Mouse (Mus musculus) left cerebral cortex, postnatal 36 days (tissue): ENCODE measurements around the gene Cd22. TPM values are rescaled to one million over a fixed set of nuclear protein-coding genes. Genes with fewer than 3 reads are reported as not detected.
"Not testable (repeated sequence)": the region's sequence is repeated elsewhere in the genome, so short reads cannot be mapped to it uniquely, and the experiment has no call there.

ENCODE experiments used
- DNase-seq, 2 experiments: peaks; one replicate each; pipeline ENCODE4 v3.0.0; 2021 to 2022; ENCODE audit warnings: low spot score in 2 of 2, mixed read lengths in 1 of 2
- intact Hi-C: fragments of 180-260 bp; cut with DNase I; formaldehyde crosslinking; loops from one replicate; pipeline ENCODE4 v1.15.1; 2025
- total RNA-seq, 2 experiments: library from RNA; stranded (reverse); gene quantifications; 2 replicates each; pipeline ENCODE4 v1.2.3; 2021

Cd22 gene
- total RNA-seq, 2 experiments from 2014 or later = not detected

DNA sequence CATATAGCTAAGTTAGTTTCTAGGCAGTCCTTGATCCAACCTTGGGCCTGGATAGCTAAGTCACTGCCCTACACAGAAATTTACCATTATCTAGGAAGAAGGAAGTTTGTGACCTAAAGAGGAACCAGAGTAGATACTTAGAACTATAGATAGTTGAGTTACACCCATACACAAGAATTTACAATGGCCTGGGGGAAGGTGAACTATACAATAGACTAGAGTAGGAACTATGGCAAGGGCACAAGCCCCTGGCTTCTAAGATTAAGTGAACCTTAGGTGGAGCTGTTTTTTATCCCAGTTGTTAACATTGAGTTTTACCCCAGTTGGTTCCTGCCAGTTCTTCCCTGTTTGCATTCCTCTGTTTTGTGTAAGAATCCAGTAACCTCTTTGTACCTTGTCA, 51.3 kb downstream of the Cd22 start:
- intact Hi-C loops, DNase-seq: not testable (repeated sequence)

DNA sequence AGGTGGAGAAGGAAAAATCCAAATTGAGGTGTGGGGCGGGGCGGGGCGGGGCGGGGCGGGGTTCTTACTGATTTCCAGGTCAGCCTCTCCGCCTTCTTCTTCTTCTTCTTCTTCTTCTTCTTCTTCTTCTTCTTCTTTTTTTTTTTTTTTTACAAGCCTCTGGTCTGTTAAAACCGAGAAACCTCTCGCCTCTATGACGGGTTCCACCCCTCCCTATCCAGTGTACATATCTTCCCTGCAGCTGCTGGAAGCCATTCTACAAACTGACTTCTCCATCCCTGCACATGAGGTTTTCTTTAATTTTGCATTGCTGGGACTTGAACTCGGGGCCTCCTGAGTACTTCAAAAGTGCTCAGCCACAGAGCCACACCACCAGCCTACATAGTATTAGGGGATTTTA, 53.5 kb downstream of the Cd22 start:
- DNase-seq = no peak
- intact Hi-C loops = no loop called here

- intact Hi-C loops = no loop called here
- DNase-seq = no peak
These were observed 55.8 kb downstream of the Cd22 start for GRCm38 (mm10) chr7:30824306-30824705.

- intact Hi-C loops = no loop called here
- no peak for DNase-seq
These were observed 56.5 kb downstream of the Cd22 start, which contains the start of gene Ffar2 for GRCm38 (mm10) chr7:30823675-30824074. Gene Ffar2, minus strand, starts transcription at chr7:30823775.

DNA sequence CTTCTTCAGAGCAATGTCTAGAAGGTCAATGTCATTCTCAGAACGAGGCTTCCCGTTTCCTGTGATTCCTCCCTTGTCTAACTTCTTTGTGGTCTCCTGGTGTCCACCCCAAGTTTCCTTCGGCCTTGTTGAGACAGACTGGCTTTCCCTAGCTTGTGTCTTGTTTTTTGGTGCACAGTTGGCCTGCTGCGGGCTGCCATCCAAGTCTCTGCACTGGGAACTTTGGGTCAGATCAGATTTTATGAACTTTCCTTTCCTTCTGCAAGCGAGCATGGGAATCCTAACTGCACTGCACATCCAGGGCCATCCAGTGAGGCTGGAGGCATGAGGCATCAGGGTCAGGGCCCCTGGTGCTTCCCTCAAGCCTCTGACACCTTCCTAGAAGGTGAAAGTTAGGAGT, 58.6 kb downstream of the Cd22 start:
- intact Hi-C loops = no loop called here
- DNase-seq = no peak

- intact Hi-C loops = no loop called here
- no peak for DNase-seq
These were observed 59.2 kb downstream of the Cd22 start for GRCm38 (mm10) chr7:30820854-30821445.

DNA sequence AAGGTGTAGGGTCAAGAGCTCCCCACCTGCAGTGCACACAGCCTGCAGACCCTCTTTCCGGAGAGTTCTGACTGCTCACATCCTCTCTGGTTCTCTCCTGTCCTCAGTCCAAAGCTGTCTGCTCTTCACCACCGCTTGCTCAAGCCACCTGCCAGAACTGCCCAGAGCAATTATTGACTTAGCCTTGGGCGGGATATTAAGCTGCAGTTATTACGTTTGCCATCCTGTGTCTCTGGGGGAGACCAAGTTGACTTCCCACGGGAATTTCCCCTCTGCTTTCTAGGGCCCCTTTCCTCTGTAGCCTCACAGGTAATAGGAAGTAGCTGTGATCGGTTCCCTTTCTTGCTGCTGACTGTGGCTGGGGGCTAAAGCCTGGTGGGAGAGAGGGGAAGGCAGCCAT, 60.0 kb downstream of the Cd22 start:
- no peak for DNase-seq
- intact Hi-C loops = no loop called here

Other genes starting within 250 kb of the Cd22 start
- not detected for gene Etv2, start 244.5 kb downstream of the Cd22 start, total RNA-seq
- 10 to 100 TPM; 67.4 to 74.4 TPM for gene Rbm42, start 230.0 kb downstream of the Cd22 start, total RNA-seq
- gene Haus5, start 215.3 kb downstream of the Cd22 start, total RNA-seq = 1 to 10 TPM; 4.0 to 5.7 TPM
- gene Pmis2, start 208.7 kb downstream of the Cd22 start, total RNA-seq = not detected
- not detected for gene 2200002J24Rik, start 181.4 kb downstream of the Cd22 start, total RNA-seq
- under 1 TPM; 0.23 to 0.47 TPM for gene Atp4a, start 168.1 kb downstream of the Cd22 start, total RNA-seq
- 100 to 1,000 TPM; 114 to 115 TPM for gene Tmem147, start 150.8 kb downstream of the Cd22 start, total RNA-seq
- gene Gapdhs, start 136.7 kb downstream of the Cd22 start, total RNA-seq = under 1 TPM in 1 of 2 experiments, not detected in 1; 0.35 TPM
- 1 to 10 TPM; 5.5 to 7.9 TPM for gene Sbsn, start 128.9 kb downstream of the Cd22 start, total RNA-seq
- 1 to 10 TPM; 2.6 to 3.6 TPM for gene Dmkn, start 116.6 kb downstream of the Cd22 start, total RNA-seq
- not detected for gene Krtdap, start 92.4 kb downstream of the Cd22 start, total RNA-seq
- gene Ffar2, start 56.6 kb downstream of the Cd22 start, total RNA-seq = not detected
- not detected for gene Ffar3, start 24.2 kb downstream of the Cd22 start, total RNA-seq
- gene Ffar1, start 18.8 kb downstream of the Cd22 start, total RNA-seq = not detected
- 100 to 1,000 TPM; 137 to 247 TPM for gene Mag, start 34.5 kb upstream of the Cd22 start, total RNA-seq
- gene Hamp2, start 44.3 kb upstream of the Cd22 start, total RNA-seq = not detected
- not detected for gene Hamp, start 63.7 kb upstream of the Cd22 start, total RNA-seq
- 100 to 1,000 TPM; 135 to 147 TPM for gene Usf2, start 76.5 kb upstream of the Cd22 start, total RNA-seq
- gene Lsr, start 93.1 kb upstream of the Cd22 start, total RNA-seq = 1 to 10 TPM; 7.0 to 9.8 TPM
- not detected for gene Fam187b, start 93.4 kb upstream of the Cd22 start, total RNA-seq
- gene Fxyd5, start 162.1 kb upstream of the Cd22 start, total RNA-seq = 10 to 100 TPM; 19.8 to 39.0 TPM
- 100 to 1,000 TPM; 184 to 245 TPM for gene Fxyd7, start 171.1 kb upstream of the Cd22 start, total RNA-seq
- 10 to 100 TPM; 75.9 to 86.2 TPM for gene Fxyd1, start 176.9 kb upstream of the Cd22 start, total RNA-seq
- 10 to 100 TPM; 27.4 to 28.7 TPM for gene Lgi4, start 179.0 kb upstream of the Cd22 start, total RNA-seq
- not detected for gene Fxyd3, start 196.4 kb upstream of the Cd22 start, total RNA-seq
- gene Hpn, start 234.9 kb upstream of the Cd22 start, total RNA-seq = 1 to 10 TPM; 2.1 to 4.5 TPM
- 100 to 1,000 TPM; 640 to 844 TPM for gene Scn1b, start 246.7 kb upstream of the Cd22 start, total RNA-seq